Mouse (Mus musculus): ENCODE results near the gene Fcna. TPM values are rescaled to one million over a fixed set of nuclear protein-coding genes. Genes with fewer than 3 reads are reported as not detected.

Fcna gene
- total RNA-seq, 1 experiment, result not detected

- Histone ChIP-seq H3K9me3 (ENCODE audit: control insufficient read depth, insufficient read depth, low read depth, low read length) (no peaks in the 10 kb centered on the region), H3K4me3 (ENCODE audit: insufficient read depth in 1 of 2, low read depth in 1 of 2, low read length in 2 of 2, poor library complexity in 1 of 2, severe bottlenecking in 1 of 2) (no peak overlapping the region), H3K36me3 (ENCODE audit: control insufficient read depth, insufficient read depth, low read length, poor library complexity, severe bottlenecking) (peaks cover 36% of the 10 kb centered on the region; the same call in 1 of the 2 replicates), H3K4me1 (ENCODE audit: control insufficient read depth in 2 of 2, insufficient read depth in 2 of 2, low read length in 2 of 2, poor library complexity in 1 of 2) (peaks cover 0 to 5% of the 10 kb centered on the region in 2 experiments; a peak in 1 of 4 replicates), H3K9ac (ENCODE audit: insufficient read depth, low read depth, low read length, poor library complexity, severe bottlenecking) (no peak overlapping the region), H3K27ac (ENCODE audit: insufficient read depth, low read depth, low read length, poor library complexity, severe bottlenecking) (no peak overlapping the region)
- in situ Hi-C loops (cut with MboI; ENCODE audit: low sequenced_read_pairs in 2 of 2, unreplicated experiment in 2 of 2), result no loop called here
- TF ChIP-seq HCFC1 (IDR thresholded peaks at IDR 0.05; ENCODE audit: borderline replicate concordance, insufficient read depth, low read length) (no peak), ZC3H11A (IDR thresholded peaks at IDR 0.05; ENCODE audit: borderline replicate concordance, low read depth, low read length) (no peak), CHD2 (IDR thresholded peaks at IDR 0.05; ENCODE audit: low read depth, low read length) (no peak), MAFK (IDR thresholded peaks at IDR 0.05; ENCODE audit: insufficient read depth, low read depth, low read length) (no peak), ZNF384 (IDR thresholded peaks at IDR 0.05; ENCODE audit: low read depth, low read length) (no peak)
- DNase-seq (ENCODE audit: low read depth, low spot score), result no peak
These were observed 40.5 kb downstream of the Fcna start for GRCm38 (mm10) chr2:25587290-25587689.

DNA sequence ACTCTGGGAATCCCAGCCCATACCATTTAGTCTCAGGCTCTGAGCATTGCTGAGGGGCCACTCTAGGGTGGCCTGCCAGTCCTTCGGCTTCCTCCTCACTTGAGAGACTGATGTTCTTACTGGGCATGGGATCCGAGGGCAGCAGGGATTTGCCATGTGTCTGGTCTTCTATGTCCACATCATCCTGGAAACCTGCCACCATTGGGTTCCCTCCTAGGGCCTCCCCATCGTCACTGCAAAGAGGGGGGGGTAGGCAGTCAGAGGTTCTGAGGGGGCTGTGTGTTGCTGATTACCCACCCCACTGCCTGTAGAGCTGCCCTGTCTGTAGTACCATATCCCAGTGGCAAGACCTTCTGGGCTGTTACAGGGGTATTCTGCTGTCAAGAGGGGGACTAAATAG lies 42.2 kb downstream of the Fcna start:
- Histone ChIP-seq H3K36me3 (ENCODE audit: control insufficient read depth, insufficient read depth, low read length, poor library complexity, severe bottlenecking) (peaks cover 30% of the 10 kb centered on the region; the same call in 1 of the 2 replicates), H3K9ac (ENCODE audit: insufficient read depth, low read depth, low read length, poor library complexity, severe bottlenecking) (no peak overlapping the region), H3K4me1 (ENCODE audit: control insufficient read depth in 2 of 2, insufficient read depth in 2 of 2, low read length in 2 of 2, poor library complexity in 1 of 2) (peaks cover 0 to 11% of the 10 kb centered on the region in 2 experiments; a peak in 1 of 4 replicates), H3K4me3 (ENCODE audit: insufficient read depth in 1 of 2, low read depth in 1 of 2, low read length in 2 of 2, poor library complexity in 1 of 2, severe bottlenecking in 1 of 2) (no peak overlapping the region), H3K27ac (ENCODE audit: insufficient read depth, low read depth, low read length, poor library complexity, severe bottlenecking) (no peak overlapping the region), H3K9me3 (ENCODE audit: control insufficient read depth, insufficient read depth, low read depth, low read length) (no peaks in the 10 kb centered on the region)
- TF ChIP-seq MAFK (IDR thresholded peaks at IDR 0.05; ENCODE audit: insufficient read depth, low read depth, low read length) (no peak), HCFC1 (IDR thresholded peaks at IDR 0.05; ENCODE audit: borderline replicate concordance, insufficient read depth, low read length) (no peak), ZNF384 (IDR thresholded peaks at IDR 0.05; ENCODE audit: low read depth, low read length) (no peak), CHD2 (IDR thresholded peaks at IDR 0.05; ENCODE audit: low read depth, low read length) (no peak), ZC3H11A (IDR thresholded peaks at IDR 0.05; ENCODE audit: borderline replicate concordance, low read depth, low read length) (no peak)
- in situ Hi-C loops (cut with MboI; ENCODE audit: low sequenced_read_pairs in 2 of 2, unreplicated experiment in 2 of 2), result no loop called here
- DNase-seq (ENCODE audit: low read depth, low spot score), result no peak

DNA sequence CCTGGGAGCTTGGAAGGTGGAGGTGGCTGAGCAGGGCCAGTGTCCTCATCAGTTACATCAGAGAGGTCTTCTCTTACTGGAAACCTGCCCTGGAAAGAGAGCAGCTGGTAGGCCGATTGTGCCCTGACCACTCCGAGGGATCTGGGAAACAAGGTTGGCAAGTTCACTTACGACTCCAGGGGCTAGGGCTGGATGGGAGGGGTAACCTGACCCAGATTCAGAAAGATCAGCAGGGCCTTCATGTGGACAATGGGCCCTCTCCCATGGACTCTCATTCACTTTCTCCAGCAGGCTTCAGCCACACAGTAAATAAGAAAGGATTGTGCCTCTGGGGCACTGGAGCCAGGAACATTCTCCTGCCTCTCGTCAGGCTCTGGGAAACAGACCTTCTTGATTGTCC lies 43.0 kb downstream of the Fcna start:
- no peak overlapping the region for H3K9ac ChIP-seq (ENCODE audit: insufficient read depth, low read depth, low read length, poor library complexity, severe bottlenecking)
- peaks cover 0 to 11% of the 10 kb centered on the region in 2 experiments; a peak in 1 of 4 replicates for H3K4me1 ChIP-seq (ENCODE audit: control insufficient read depth in 2 of 2, insufficient read depth in 2 of 2, low read length in 2 of 2, poor library complexity in 1 of 2)
- DNase-seq (ENCODE audit: low read depth, low spot score), result no peak
- in situ Hi-C loops (cut with MboI; ENCODE audit: low sequenced_read_pairs in 2 of 2, unreplicated experiment in 2 of 2), result no loop called here
- H3K4me3 ChIP-seq (ENCODE audit: insufficient read depth in 1 of 2, low read depth in 1 of 2, low read length in 2 of 2, poor library complexity in 1 of 2, severe bottlenecking in 1 of 2), result no peak overlapping the region
- peaks cover 30% of the 10 kb centered on the region; the same call in 1 of the 2 replicates for H3K36me3 ChIP-seq (ENCODE audit: control insufficient read depth, insufficient read depth, low read length, poor library complexity, severe bottlenecking)
- TF ChIP-seq MAFK (IDR thresholded peaks at IDR 0.05; ENCODE audit: insufficient read depth, low read depth, low read length) (no peak), HCFC1 (IDR thresholded peaks at IDR 0.05; ENCODE audit: borderline replicate concordance, insufficient read depth, low read length) (no peak), ZNF384 (IDR thresholded peaks at IDR 0.05; ENCODE audit: low read depth, low read length) (no peak), CHD2 (IDR thresholded peaks at IDR 0.05; ENCODE audit: low read depth, low read length) (no peak), ZC3H11A (IDR thresholded peaks at IDR 0.05; ENCODE audit: borderline replicate concordance, low read depth, low read length) (no peak)
- H3K27ac ChIP-seq (ENCODE audit: insufficient read depth, low read depth, low read length, poor library complexity, severe bottlenecking), result no peak overlapping the region
- no peaks in the 10 kb centered on the region for H3K9me3 ChIP-seq (ENCODE audit: control insufficient read depth, insufficient read depth, low read depth, low read length)

DNA sequence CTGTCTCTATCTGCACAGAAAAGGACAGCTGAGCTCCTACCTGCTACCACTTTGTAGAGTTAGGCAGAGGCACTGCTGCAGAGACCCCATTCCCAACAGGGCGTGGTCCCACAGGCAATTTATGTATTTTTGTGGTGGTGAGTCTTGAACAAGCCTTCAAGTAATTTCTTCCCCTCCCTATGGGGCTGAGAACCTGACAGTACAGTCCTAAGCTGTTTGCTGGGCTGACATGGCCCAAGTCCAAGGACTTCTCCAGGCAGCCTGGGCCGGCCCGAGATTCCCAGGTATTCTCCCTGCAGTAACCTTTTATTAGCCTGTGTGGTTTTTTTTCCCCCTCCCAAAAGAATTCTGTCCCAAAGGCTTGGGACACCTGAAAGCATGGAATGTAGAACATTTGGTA lies 43.7 kb downstream of the Fcna start:
- no peaks in the 10 kb centered on the region for H3K9me3 ChIP-seq (ENCODE audit: control insufficient read depth, insufficient read depth, low read depth, low read length)
- in situ Hi-C loops (cut with MboI; ENCODE audit: low sequenced_read_pairs in 2 of 2, unreplicated experiment in 2 of 2), result no loop called here
- H3K36me3 ChIP-seq (ENCODE audit: control insufficient read depth, insufficient read depth, low read length, poor library complexity, severe bottlenecking), result peaks cover 30% of the 10 kb centered on the region; the same call in 1 of the 2 replicates
- H3K27ac ChIP-seq (ENCODE audit: insufficient read depth, low read depth, low read length, poor library complexity, severe bottlenecking), result no peak overlapping the region
- H3K4me3 ChIP-seq (ENCODE audit: insufficient read depth in 1 of 2, low read depth in 1 of 2, low read length in 2 of 2, poor library complexity in 1 of 2, severe bottlenecking in 1 of 2), result no peak overlapping the region
- H3K4me1 ChIP-seq (ENCODE audit: control insufficient read depth in 2 of 2, insufficient read depth in 2 of 2, low read length in 2 of 2, poor library complexity in 1 of 2), result peaks cover 0 to 11% of the 10 kb centered on the region in 2 experiments; a peak in 2 of 4 replicates
- no peak for DNase-seq (ENCODE audit: low read depth, low spot score)
- no peak overlapping the region for H3K9ac ChIP-seq (ENCODE audit: insufficient read depth, low read depth, low read length, poor library complexity, severe bottlenecking)
- TF ChIP-seq ZNF384 (IDR thresholded peaks at IDR 0.05; ENCODE audit: low read depth, low read length), result no peak

DNA sequence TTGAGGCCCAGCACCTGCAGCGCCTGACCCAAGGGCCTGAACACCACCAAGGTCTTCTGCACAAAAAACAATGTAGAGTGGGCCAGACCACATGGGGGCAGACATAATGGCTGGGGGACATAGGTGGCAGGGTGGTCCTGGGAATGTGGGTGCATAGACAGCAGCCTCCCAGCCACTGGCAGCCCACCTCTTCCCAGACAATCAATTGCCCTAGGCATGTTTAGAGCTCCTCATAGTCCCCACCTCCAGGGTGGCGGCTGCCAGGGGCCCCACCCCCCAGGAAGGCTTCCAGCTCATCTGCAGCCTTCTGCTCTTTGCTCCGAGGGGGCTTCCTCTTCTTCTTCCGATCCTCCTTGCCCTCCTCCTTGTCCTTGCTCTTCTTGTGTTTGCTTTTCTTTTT lies 44.3 kb downstream of the Fcna start:
- H3K4me3 ChIP-seq (ENCODE audit: insufficient read depth in 1 of 2, low read depth in 1 of 2, low read length in 2 of 2, poor library complexity in 1 of 2, severe bottlenecking in 1 of 2), result no peak overlapping the region
- H3K4me1 ChIP-seq (ENCODE audit: control insufficient read depth in 2 of 2, insufficient read depth in 2 of 2, low read length in 2 of 2, poor library complexity in 1 of 2), result peaks cover 0 to 14% of the 10 kb centered on the region in 2 experiments; a peak in 2 of 4 replicates
- no peak overlapping the region for H3K27ac ChIP-seq (ENCODE audit: insufficient read depth, low read depth, low read length, poor library complexity, severe bottlenecking)
- TF ChIP-seq MAFK (IDR thresholded peaks at IDR 0.05; ENCODE audit: insufficient read depth, low read depth, low read length), result no peak
- TF ChIP-seq ZC3H11A (IDR thresholded peaks at IDR 0.05; ENCODE audit: borderline replicate concordance, low read depth, low read length), result no peak
- no peak for TF ChIP-seq ZNF384 (IDR thresholded peaks at IDR 0.05; ENCODE audit: low read depth, low read length)
- TF ChIP-seq CHD2 (IDR thresholded peaks at IDR 0.05; ENCODE audit: low read depth, low read length), result no peak
- TF ChIP-seq HCFC1 (IDR thresholded peaks at IDR 0.05; ENCODE audit: borderline replicate concordance, insufficient read depth, low read length), result no peak
- H3K9me3 ChIP-seq (ENCODE audit: control insufficient read depth, insufficient read depth, low read depth, low read length), result no peaks in the 10 kb centered on the region
- in situ Hi-C loops (cut with MboI; ENCODE audit: low sequenced_read_pairs in 2 of 2, unreplicated experiment in 2 of 2), result no loop called here
- no peak for DNase-seq (ENCODE audit: low read depth, low spot score)
- no peak overlapping the region for H3K9ac ChIP-seq (ENCODE audit: insufficient read depth, low read depth, low read length, poor library complexity, severe bottlenecking)
- peaks cover 30% of the 10 kb centered on the region; the same call in 1 of the 2 replicates for H3K36me3 ChIP-seq (ENCODE audit: control insufficient read depth, insufficient read depth, low read length, poor library complexity, severe bottlenecking)
